Mouse (Mus musculus): ENCODE data around the gene Dennd2a. TPM values are rescaled to one million over a fixed set of nuclear protein-coding genes. Genes with fewer than 3 reads are reported as not detected.

Gene Dennd2a
- polyA plus RNA-seq, 1 experiment from 2014 or later, result 49.0 TPM

GRCm38 (mm10) chr6:39579552-39579951 lies 21.9 kb upstream of the Dennd2a start:
- Histone ChIP-seq H3K27ac (no peak overlapping the region), H3K4me3 (no peak overlapping the region), H3K4me1 (peaks cover 5% of the 10 kb centered on the region), H3K9me3 (replicated peaks) (no peaks in the 10 kb centered on the region), H3K4me2 (replicated peaks) (no peak overlapping the region), H3K9ac (no peak overlapping the region), H3K36me3 (peaks cover 67% of the 10 kb centered on the region), H3K27me3 (no peaks in the 10 kb centered on the region)
- ATAC-seq (ENCODE audit: low FRiP score), result no peak
- WGBS, result 88% methylated on average over 7 of the region's 7 CpGs

- Histone ChIP-seq H3K9me3 (replicated peaks) (no peaks in the 10 kb centered on the region), H3K27me3 (no peaks in the 10 kb centered on the region), H3K4me2 (replicated peaks) (peak overlapping the region; percentile 85), H3K27ac (peak overlapping the region; percentile 95), H3K9ac (peak overlapping the region; percentile 81), H3K4me1 (peaks cover 11% of the 10 kb centered on the region), H3K36me3 (peaks cover 27% of the 10 kb centered on the region), H3K4me3 (peak overlapping the region; percentile 64)
- ATAC-seq (ENCODE audit: low FRiP score), result no peak
- WGBS, result 76% methylated on average over 7 of the region's 7 CpGs
These were observed 17.3 kb upstream of the Dennd2a start for GRCm38 (mm10) chr6:39574951-39575350.

- H3K4me3 ChIP-seq, result peak overlapping the region; percentile 64
- H3K4me1 ChIP-seq, result peaks cover 11% of the 10 kb centered on the region
- H3K27me3 ChIP-seq, result no peaks in the 10 kb centered on the region
- peak overlapping the region; percentile 95 for H3K27ac ChIP-seq
- peaks cover 23% of the 10 kb centered on the region for H3K36me3 ChIP-seq
- ATAC-seq (ENCODE audit: low FRiP score), result peak; percentile 49; the same call in 1 of the 2 replicates
- H3K4me2 ChIP-seq (replicated peaks), result peak overlapping the region; percentile 85
- 29% methylated on average over 10 of the region's 10 CpGs for WGBS
- H3K9me3 ChIP-seq (replicated peaks), result no peaks in the 10 kb centered on the region
- H3K9ac ChIP-seq, result peak overlapping the region; percentile 81
These were observed 16.8 kb upstream of the Dennd2a start for GRCm38 (mm10) chr6:39574555-39574869.

- Histone ChIP-seq H3K9ac (peak within 1 kb of the TSS; percentile 81), H3K4me1 (peaks cover 11% of the 10 kb centered on the region), H3K27ac (peak within 1 kb of the TSS; percentile 95), H3K9me3 (replicated peaks) (no peaks in the 10 kb centered on the region), H3K27me3 (no peaks in the 10 kb centered on the region), H3K4me3 (peak within 1 kb of the TSS; percentile 64), H3K36me3 (peaks cover 17% of the 10 kb centered on the region; the same call in 1 of the 2 replicates), H3K4me2 (replicated peaks) (peak within 1 kb of the TSS; percentile 85)
- under 1% methylated on average over 48 of the region's 49 CpGs for WGBS
- peak; percentile 98 for ATAC-seq (ENCODE audit: low FRiP score)
These were observed 16.3 kb upstream of the Dennd2a start, which contains the start of gene Adck2 for GRCm38 (mm10) chr6:39573791-39574554. Gene Adck2 (plus strand): TSS chr6:39573873.

- no peak overlapping the region for H3K4me3 ChIP-seq
- no peak overlapping the region for H3K27ac ChIP-seq
- no peak for ATAC-seq (ENCODE audit: low FRiP score)
- no peaks in the 10 kb centered on the region for H3K9me3 ChIP-seq (replicated peaks)
- whole genome bisulfite sequencing, result 84% methylated on average over 3 of the region's 3 CpGs
- H3K36me3 ChIP-seq, result no peaks in the 10 kb centered on the region
- H3K4me2 ChIP-seq (replicated peaks), result no peak overlapping the region
- H3K9ac ChIP-seq, result no peak overlapping the region
- peaks cover 11% of the 10 kb centered on the region for H3K4me1 ChIP-seq
- no peaks in the 10 kb centered on the region for H3K27me3 ChIP-seq
These were observed 12.8 kb upstream of the Dennd2a start for GRCm38 (mm10) chr6:39570426-39570825.

GRCm38 (mm10) chr6:39567528-39567927 lies 9.9 kb upstream of the Dennd2a start:
- WGBS, result 17% methylated on average over 5 of the region's 5 CpGs
- ATAC-seq (ENCODE audit: low FRiP score), result no peak
- no peaks in the 10 kb centered on the region for H3K27me3 ChIP-seq

GRCm38 (mm10) chr6:39562166-39563015 lies 4.7 kb upstream of the Dennd2a start:
- 0 out of 2 replicates have a peak, but pooled peaks have one; percentile 24 for ATAC-seq (ENCODE audit: low FRiP score)
- WGBS, result 20% methylated on average over 23 of the region's 23 CpGs
- Histone ChIP-seq H3K4me1 (peaks cover 22% of the 10 kb centered on the region), H3K9ac (no peak overlapping the region), H3K27ac (no peak overlapping the region), H3K4me3 (peak overlapping the region; percentile 6; the same call in 1 of the 2 replicates), H3K9me3 (replicated peaks) (no peaks in the 10 kb centered on the region), H3K4me2 (replicated peaks) (peak overlapping the region; percentile 25), H3K27me3 (no peaks in the 10 kb centered on the region), H3K36me3 (no peaks in the 10 kb centered on the region)

More at GRCm38 (mm10) chr6:39567528-39567927, 9.9 kb upstream of the Dennd2a start:
- no peaks in the 10 kb centered on the region for H3K36me3 ChIP-seq
- no peaks in the 10 kb centered on the region for H3K4me1 ChIP-seq
- H3K9me3 ChIP-seq (replicated peaks), result no peaks in the 10 kb centered on the region
- H3K4me3 ChIP-seq, result no peak overlapping the region
- H3K27ac ChIP-seq, result no peak overlapping the region
- H3K9ac ChIP-seq, result no peak overlapping the region
- H3K4me2 ChIP-seq (replicated peaks), result no peak overlapping the region

- Histone ChIP-seq H3K4me3 (no peak overlapping the region), H3K36me3 (no peaks in the 10 kb centered on the region), H3K4me1 (peaks cover 45% of the 10 kb centered on the region), H3K27me3 (no peaks in the 10 kb centered on the region), H3K9me3 (replicated peaks) (no peaks in the 10 kb centered on the region), H3K4me2 (replicated peaks) (no peak overlapping the region), H3K9ac (no peak overlapping the region), H3K27ac (peak overlapping the region; percentile 31)
- ATAC-seq (ENCODE audit: low FRiP score), result no peak
- 58% methylated on average over 6 of the region's 6 CpGs for WGBS
These were observed 1.7 kb upstream of the Dennd2a start for GRCm38 (mm10) chr6:39559276-39559939.

- peaks cover 7% of the 10 kb centered on the region for H3K36me3 ChIP-seq
- H3K9ac ChIP-seq, result peak overlapping the region; percentile 91
- no peaks in the 10 kb centered on the region for H3K9me3 ChIP-seq (replicated peaks)
- ATAC-seq (ENCODE audit: low FRiP score), result peak; percentile 74
- peaks cover 52% of the 10 kb centered on the region for H3K4me1 ChIP-seq
- peak overlapping the region; percentile 93 for H3K4me3 ChIP-seq
- no peaks in the 10 kb centered on the region for H3K27me3 ChIP-seq
- H3K27ac ChIP-seq, result peak overlapping the region; percentile 96
- peak overlapping the region; percentile 73 for H3K4me2 ChIP-seq (replicated peaks)
- WGBS, result under 1% methylated on average over 53 of the region's 54 CpGs
These were observed 587 bp downstream of the Dennd2a start for GRCm38 (mm10) chr6:39556900-39557659.

GRCm38 (mm10) chr6:39555648-39555945 lies 2.1 kb downstream of the Dennd2a start:
- Histone ChIP-seq H3K4me3 (peak overlapping the region; percentile 93), H3K9me3 (replicated peaks) (no peaks in the 10 kb centered on the region), H3K27ac (no peak overlapping the region), H3K27me3 (no peaks in the 10 kb centered on the region), H3K36me3 (peaks cover 7% of the 10 kb centered on the region), H3K4me2 (replicated peaks) (peak overlapping the region; percentile 73), H3K4me1 (peaks cover 53% of the 10 kb centered on the region), H3K9ac (peak overlapping the region; percentile 20; the same call in 1 of the 2 replicates)
- ATAC-seq (ENCODE audit: low FRiP score), result no peak
- 80% methylated on average over 2 of the region's 2 CpGs for WGBS

- Histone ChIP-seq H3K9me3 (replicated peaks) (no peaks in the 10 kb centered on the region), H3K27ac (no peak overlapping the region), H3K27me3 (no peaks in the 10 kb centered on the region), H3K4me1 (peaks cover 53% of the 10 kb centered on the region), H3K9ac (peak overlapping the region; percentile 20; the same call in 1 of the 2 replicates), H3K4me3 (peak overlapping the region; percentile 93), H3K36me3 (peaks cover 7% of the 10 kb centered on the region), H3K4me2 (replicated peaks) (peak overlapping the region; percentile 73)
- WGBS, result 66% methylated on average over 12 of the region's 12 CpGs
- ATAC-seq (ENCODE audit: low FRiP score), result no peak
These were observed 2.6 kb downstream of the Dennd2a start for GRCm38 (mm10) chr6:39554888-39555647.
